Mouse (Mus musculus) forebrain, embryonic 11.5 days (tissue): ENCODE measurements at regions not wholly inside any gene's neighbourhood (a gene's known extent, or its start where the extent isn't known, plus 50 kb on each side); places are given as distances from the start of the nearest gene placed in this dataset.

Experiments used
- ATAC-seq: fragments of 200-750 bp; cut with Nextera tagmentation; replicated peaks from 2 replicates; pipeline ENCODE4 v1.8.0; 2017; ENCODE audit warnings: moderate TSS enrichment; ENCODE audit not compliant: low FRiP score
- DNase-seq: peaks from one replicate; pipeline ENCODE4 v3.0.0-alpha.2; 2017; ENCODE audit warnings: low spot score
- H3K27ac ChIP-seq: fragments of 300-500 bp; sonication (generic); 2 replicates; pipeline ENCODE4 v1.5.1; 2014; ENCODE audit warnings: low read depth, low read length
- H3K27me3 ChIP-seq: fragments of 300-500 bp; sonication (generic); 2 replicates; pipeline ENCODE4 v1.6.1; 2014; ENCODE audit warnings: mild to moderate bottlenecking, low read length, mixed read lengths; ENCODE audit not compliant: control insufficient read depth, insufficient read depth
- H3K36me3 ChIP-seq: fragments of 300-500 bp; sonication (generic); 2 replicates; pipeline ENCODE4 v1.6.1; 2014; ENCODE audit warnings: mild to moderate bottlenecking, low read length, moderate library complexity, mixed read lengths; ENCODE audit not compliant: control insufficient read depth, insufficient read depth
- H3K4me1 ChIP-seq: fragments of 300-500 bp; sonication (generic); replicated peaks from 2 replicates; pipeline ENCODE4 v1.6.1; 2014; ENCODE audit warnings: low read length, mixed read lengths; ENCODE audit not compliant: control insufficient read depth, insufficient read depth
- H3K4me2 ChIP-seq: fragments of 300-500 bp; sonication (generic); 2 replicates; pipeline ENCODE4 v1.6.1; 2014; ENCODE audit warnings: low read depth, mild to moderate bottlenecking, low read length, moderate library complexity, mixed read lengths; ENCODE audit not compliant: severe bottlenecking
- H3K4me3 ChIP-seq: fragments of 300-500 bp; sonication (generic); 2 replicates; pipeline ENCODE4 v1.5.1; 2014; ENCODE audit warnings: low read depth, low read length
- H3K9ac ChIP-seq: fragments of 300-500 bp; sonication (generic); 2 replicates; pipeline ENCODE4 v1.6.1; 2014; ENCODE audit warnings: low read length
- H3K9me3 ChIP-seq: fragments of 300-500 bp; sonication (generic); 2 replicates; pipeline ENCODE4 v1.6.1; 2016; ENCODE audit warnings: low read length, mixed read lengths; ENCODE audit not compliant: control insufficient read depth
- WGBS: fragments of 180-500 bp; shearing (Covaris S2); extraction: QIAGEN DNeasy Blood & Tissue Kit; methylation state at CpG from one replicate; pipeline ENCODE4 v1.1.7; 2014; 5-methylcytosine and 5-hydroxymethylcytosine counted together

GRCm38 (mm10) chr1:82145256-82145655 lies 87.7 kb upstream of the Gm9747 start:
- no peak overlapping the region for H3K4me2 ChIP-seq
- H3K9ac ChIP-seq: no peak overlapping the region
- H3K27ac ChIP-seq: no peak overlapping the region
- ATAC-seq (no peak), DNase-seq (no peak)
- whole genome bisulfite sequencing: 76% methylated on average over 2 of the region's 2 CpGs
- no peaks in the 10 kb centered on the region for H3K4me1 ChIP-seq
- H3K36me3 ChIP-seq: no peaks in the 10 kb centered on the region
- no peak overlapping the region for H3K4me3 ChIP-seq
- no peaks in the 10 kb centered on the region for H3K9me3 ChIP-seq
- no peaks in the 10 kb centered on the region for H3K27me3 ChIP-seq

DNA sequence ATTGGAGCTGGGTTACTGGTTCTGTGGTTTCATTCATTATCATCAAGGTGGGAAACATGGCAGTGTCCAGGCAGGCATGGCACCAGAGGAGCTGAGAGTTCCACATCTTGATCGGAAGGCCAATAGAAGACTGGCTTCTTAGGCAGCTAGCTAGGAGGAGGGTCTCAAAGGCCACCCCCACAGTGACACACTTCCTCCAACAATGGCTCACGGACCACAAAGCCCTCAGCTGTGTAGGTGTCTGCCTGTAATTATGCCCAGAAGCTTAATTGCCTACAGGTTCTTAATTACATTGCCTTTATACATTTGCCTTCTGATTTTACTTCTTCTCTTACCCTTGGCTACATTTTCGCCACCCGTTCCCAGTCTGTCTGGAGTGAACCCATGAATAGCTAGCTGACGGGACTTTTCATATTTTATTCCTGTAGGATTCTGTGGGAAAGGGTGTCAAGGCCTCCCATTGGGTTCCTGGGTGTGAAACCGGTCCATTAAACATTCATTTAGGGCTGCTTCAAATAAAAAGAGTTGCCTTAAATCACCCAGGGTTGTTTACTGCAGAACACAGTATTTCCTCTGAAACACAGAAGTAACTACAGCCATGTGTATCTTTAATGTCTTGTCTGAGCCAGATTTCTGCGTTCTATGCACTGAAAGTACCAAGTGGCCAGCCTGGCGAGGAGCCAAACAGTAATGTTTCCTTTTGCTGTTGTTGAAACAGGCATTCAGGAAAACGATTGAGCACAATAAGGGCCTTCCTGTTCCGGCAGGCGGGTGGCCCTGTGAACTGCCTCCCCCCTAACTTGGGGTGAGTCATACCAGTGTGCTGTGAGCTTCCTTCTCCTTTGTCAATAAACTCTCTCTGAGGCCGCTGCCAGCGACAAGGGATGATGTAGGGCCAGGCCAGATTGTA lies 82.4 kb upstream of the Gm9747 start:
- ATAC-seq (peak; percentile 71), DNase-seq (peak; percentile 59)
- Histone ChIP-seq H3K4me3 (no peak overlapping the region), H3K9ac (no peak overlapping the region), H3K36me3 (no peaks in the 10 kb centered on the region), H3K27me3 (no peaks in the 10 kb centered on the region), H3K4me1 (0 out of 2 replicates have a peak, but pooled peaks cover 2% of the 10 kb centered on the region), H3K9me3 (no peaks in the 10 kb centered on the region), H3K4me2 (no peak overlapping the region), H3K27ac (no peak overlapping the region)
- WGBS: 69% methylated on average over 13 of the region's 13 CpGs

DNA sequence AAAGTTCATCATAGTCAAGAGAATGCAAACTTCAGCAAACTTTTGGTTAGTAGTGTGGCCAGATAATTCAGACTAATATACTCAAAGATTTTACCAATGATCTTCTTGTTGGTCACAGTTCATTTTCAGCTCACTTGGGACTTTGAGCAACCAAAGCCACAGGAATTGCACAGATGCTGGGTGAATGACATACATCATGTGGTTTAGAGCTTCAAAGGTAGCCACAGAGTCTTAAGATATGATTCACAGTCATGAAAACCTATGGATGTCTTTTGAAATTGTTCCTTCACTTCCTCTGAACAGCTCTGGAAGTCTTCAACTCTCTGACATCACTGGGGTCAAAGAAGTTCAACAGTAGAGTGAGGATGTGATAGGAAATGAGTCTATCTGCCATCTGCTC lies 77.0 kb upstream of the Gm9747 start:
- H3K4me1 ChIP-seq: no peaks in the 10 kb centered on the region
- H3K27ac ChIP-seq: no peak overlapping the region
- no peak overlapping the region for H3K4me2 ChIP-seq
- H3K9ac ChIP-seq: no peak overlapping the region
- H3K4me3 ChIP-seq: no peak overlapping the region
- DNase-seq (no peak), ATAC-seq (no peak)
- no peaks in the 10 kb centered on the region for H3K36me3 ChIP-seq
- no peaks in the 10 kb centered on the region for H3K9me3 ChIP-seq
- no peaks in the 10 kb centered on the region for H3K27me3 ChIP-seq

DNA sequence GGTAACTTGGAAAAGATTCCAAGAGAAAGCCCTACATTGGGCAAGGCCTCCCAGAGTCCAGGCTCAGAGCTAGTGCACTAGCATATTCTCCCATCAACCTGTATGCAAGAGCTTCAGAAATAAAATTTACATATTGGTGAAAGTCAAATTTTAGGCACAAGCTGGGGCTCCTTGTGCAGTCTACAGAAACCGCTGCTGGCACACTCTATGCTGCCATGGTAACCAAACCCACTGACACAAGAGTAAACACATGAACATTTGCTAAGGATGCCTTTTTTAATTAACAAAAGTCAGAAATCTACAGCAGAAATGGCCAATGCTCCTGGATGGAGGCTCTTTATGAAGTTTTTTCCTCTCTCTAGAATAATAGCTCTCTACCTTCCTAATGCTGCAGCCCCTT lies 75.9 kb upstream of the Gm9747 start:
- Histone ChIP-seq H3K9me3 (no peaks in the 10 kb centered on the region), H3K4me2 (no peak overlapping the region), H3K27ac (no peak overlapping the region), H3K4me1 (no peaks in the 10 kb centered on the region), H3K36me3 (no peaks in the 10 kb centered on the region), H3K4me3 (no peak overlapping the region), H3K27me3 (no peaks in the 10 kb centered on the region), H3K9ac (no peak overlapping the region)
- DNase-seq (no peak), ATAC-seq (no peak)
- WGBS: 84% methylated on average over 1 of the region's 1 CpGs

DNA sequence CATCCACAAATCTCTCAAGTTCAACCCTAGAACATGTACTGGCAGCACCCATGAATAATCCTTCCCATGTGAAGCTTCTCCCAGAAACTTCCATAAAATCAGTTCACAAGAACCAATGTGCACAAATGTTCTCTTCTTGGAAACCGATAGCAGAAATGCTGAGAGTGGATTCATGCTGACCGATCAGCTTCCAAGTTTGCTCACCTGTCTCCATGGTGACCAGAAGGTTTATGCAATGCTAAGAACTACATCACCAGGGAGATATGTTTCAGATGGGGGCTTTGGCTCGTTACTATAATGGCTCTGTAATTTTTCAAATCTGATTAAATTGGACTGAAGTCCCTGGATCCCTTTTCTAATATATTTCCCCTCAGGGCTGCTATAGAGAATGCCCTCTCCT lies 74.4 kb upstream of the Gm9747 start:
- Histone ChIP-seq H3K4me3 (no peak overlapping the region), H3K27me3 (no peaks in the 10 kb centered on the region), H3K36me3 (no peaks in the 10 kb centered on the region), H3K9me3 (no peaks in the 10 kb centered on the region), H3K9ac (no peak overlapping the region), H3K27ac (no peak overlapping the region), H3K4me2 (no peak overlapping the region), H3K4me1 (no peaks in the 10 kb centered on the region)
- no peak for DNase-seq
- ATAC-seq: no peak
- 70% methylated on average over 3 of the region's 3 CpGs for WGBS

DNA sequence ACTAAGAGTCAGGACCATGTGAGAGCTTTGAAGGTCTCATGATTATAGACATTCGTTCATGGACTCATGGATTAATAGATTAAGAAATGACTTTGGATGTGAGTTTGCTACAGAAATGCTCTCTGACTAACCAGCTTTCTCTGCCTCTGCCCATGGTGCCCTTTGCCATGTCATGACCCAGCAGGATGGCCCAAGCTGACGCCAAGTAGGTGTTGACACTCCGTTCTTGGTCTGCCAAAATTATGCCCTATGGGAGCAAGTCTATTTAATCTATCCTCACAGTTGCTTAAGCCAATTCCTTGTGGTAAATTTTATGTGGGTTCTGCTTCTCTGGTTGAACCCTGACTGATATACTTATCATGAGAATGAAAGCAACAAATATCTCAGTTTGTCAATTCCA lies 73.7 kb upstream of the Gm9747 start:
- Histone ChIP-seq H3K4me2 (no peak overlapping the region), H3K4me3 (no peak overlapping the region), H3K27ac (no peak overlapping the region), H3K27me3 (no peaks in the 10 kb centered on the region), H3K9ac (no peak overlapping the region), H3K4me1 (no peaks in the 10 kb centered on the region), H3K9me3 (no peaks in the 10 kb centered on the region), H3K36me3 (no peaks in the 10 kb centered on the region)
- DNase-seq (no peak), ATAC-seq (no peak)
- WGBS: 90% methylated on average over 3 of the region's 3 CpGs

GRCm38 (mm10) chr1:82162926-82163325 lies 70.0 kb upstream of the Gm9747 start:
- H3K4me2 ChIP-seq: no peak overlapping the region
- H3K9me3 ChIP-seq: no peaks in the 10 kb centered on the region
- DNase-seq (no peak), ATAC-seq (no peak)
- H3K27me3 ChIP-seq: no peaks in the 10 kb centered on the region
- WGBS: 88% methylated on average over 6 of the region's 6 CpGs
- H3K27ac ChIP-seq: no peak overlapping the region
- no peaks in the 10 kb centered on the region for H3K36me3 ChIP-seq
- no peak overlapping the region for H3K9ac ChIP-seq
- H3K4me1 ChIP-seq: no peaks in the 10 kb centered on the region
- no peak overlapping the region for H3K4me3 ChIP-seq

DNA sequence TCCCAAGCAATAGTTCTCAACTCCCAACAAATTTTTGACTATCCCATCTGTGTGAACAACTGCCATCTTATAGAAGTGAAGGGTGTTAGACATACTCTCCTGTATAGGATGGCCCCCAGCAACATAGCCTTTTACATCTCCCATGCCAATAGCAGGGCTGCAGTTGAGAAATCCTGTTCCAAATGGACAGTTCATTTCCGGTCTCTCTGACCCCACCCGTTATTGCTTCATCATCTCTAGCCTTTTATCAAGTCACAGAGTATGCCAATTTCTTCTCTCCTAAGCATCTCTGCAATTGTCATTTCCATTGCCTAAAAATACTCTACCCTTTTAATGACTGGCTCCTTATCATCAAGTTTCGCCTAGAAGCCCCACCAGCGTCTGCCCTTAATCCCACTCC lies 64.8 kb upstream of the Gm9747 start:
- no peak overlapping the region for H3K9ac ChIP-seq
- no peaks in the 10 kb centered on the region for H3K27me3 ChIP-seq
- no peaks in the 10 kb centered on the region for H3K4me1 ChIP-seq
- no peaks in the 10 kb centered on the region for H3K36me3 ChIP-seq
- no peak for DNase-seq
- no peak for ATAC-seq
- no peak overlapping the region for H3K27ac ChIP-seq
- no peak overlapping the region for H3K4me2 ChIP-seq
- no peaks in the 10 kb centered on the region for H3K9me3 ChIP-seq
- no peak overlapping the region for H3K4me3 ChIP-seq
- 89% methylated on average over 4 of the region's 4 CpGs for WGBS

DNA sequence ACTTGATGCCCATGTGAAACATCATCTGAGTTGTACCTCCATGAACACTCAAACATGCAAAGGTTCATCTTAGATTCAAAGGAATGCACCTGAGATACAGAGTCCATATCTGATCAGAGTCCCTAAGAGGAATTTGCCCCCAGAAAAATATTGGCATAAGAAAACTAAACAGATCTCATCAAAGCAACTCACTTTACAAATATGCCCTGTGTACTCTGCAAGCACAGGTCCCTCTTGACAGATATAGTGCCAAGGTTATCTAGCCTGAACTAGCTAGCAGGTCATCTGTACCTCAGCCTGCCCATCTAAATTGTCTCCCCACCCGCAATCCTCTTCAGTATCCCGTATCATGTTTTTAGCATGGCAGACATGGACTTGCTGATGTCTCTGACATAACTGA lies 64.0 kb upstream of the Gm9747 start:
- H3K4me3 ChIP-seq: no peak overlapping the region
- 95% methylated on average over 2 of the region's 2 CpGs for WGBS
- H3K4me1 ChIP-seq: no peaks in the 10 kb centered on the region
- H3K9ac ChIP-seq: no peak overlapping the region
- H3K36me3 ChIP-seq: no peaks in the 10 kb centered on the region
- no peak overlapping the region for H3K27ac ChIP-seq
- no peaks in the 10 kb centered on the region for H3K9me3 ChIP-seq
- no peak for DNase-seq
- ATAC-seq: no peak
- H3K4me2 ChIP-seq: no peak overlapping the region
- no peaks in the 10 kb centered on the region for H3K27me3 ChIP-seq
